11 mouse cellular contexts compared by ENCODE assay signal in the genomic region with DNA sequence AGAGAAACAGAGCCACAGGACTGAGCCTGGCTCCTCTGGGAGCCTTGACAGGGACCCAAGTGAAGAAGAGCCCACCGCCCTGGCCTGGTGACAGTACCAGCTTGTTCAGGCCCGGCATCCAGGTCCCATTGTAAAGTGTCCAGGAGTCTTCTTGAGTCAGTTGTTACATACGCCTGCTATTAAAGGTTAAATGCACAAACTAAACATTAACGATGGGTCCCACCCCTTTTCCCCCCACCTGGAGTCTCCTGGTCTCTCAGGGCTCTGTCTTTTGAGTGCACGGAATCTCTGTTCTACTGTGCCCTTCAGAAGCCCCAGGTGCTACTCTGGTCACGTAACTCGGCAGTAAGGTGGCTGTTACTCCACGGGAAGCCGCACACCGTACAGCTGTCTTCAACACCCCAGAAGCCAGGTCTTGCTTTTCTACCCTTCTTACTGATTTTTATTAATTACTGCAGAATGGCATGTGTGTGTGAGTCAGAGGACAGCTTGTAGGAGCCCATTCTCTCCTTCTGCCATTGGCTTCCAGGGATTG. TPM values are rescaled to one million over a fixed set of nuclear protein-coding genes. Genes with fewer than 3 reads are reported as not detected.
A peak's percentile ranks its signal among the peaks of the same experiment; 100 is the strongest.
DNase-seq lines count a peak whose midpoint lies in the region; ATAC-seq and TF ChIP-seq lines count a peak whose summit lies in the region.
"Had no signal": no experiment of that assay in that cellular context is flagged by ENCODE, and none has a peak within 500 bp of the region (broad histone marks: within the 10 kb centered on the region; RNA-seq: fewer than 3 reads in every experiment).

No protein-coding gene starts in this region.

- no peaks in the 10 kb centered on the region for H3K27me3 ChIP-seq in hindbrain, embryonic 13.5 days
- H3K27me3 ChIP-seq in hindbrain, embryonic 16.5 days (replicated peaks; ENCODE audit: control insufficient read depth, insufficient read depth, low read length), result no peaks in the 10 kb centered on the region
- no peaks in the 10 kb centered on the region for H3K27me3 ChIP-seq in limb, embryonic 14.5 days (ENCODE audit: control insufficient read depth, insufficient read depth, low read length)

- no peak for ATAC-seq in hindbrain, embryonic 13.5 days (ENCODE audit: low FRiP score)
- no peak for ATAC-seq in hindbrain, embryonic 16.5 days
- ATAC-seq in limb, embryonic 14.5 days (ENCODE audit: low FRiP score, low read depth), result no peak

- no peaks in the 10 kb centered on the region for H3K36me3 ChIP-seq in hindbrain, embryonic 13.5 days
- H3K36me3 ChIP-seq in hindbrain, embryonic 16.5 days (ENCODE audit: control insufficient read depth, insufficient read depth, low read length), result no peaks in the 10 kb centered on the region
- H3K36me3 ChIP-seq in limb, embryonic 14.5 days (ENCODE audit: control insufficient read depth, insufficient read depth, low read length), result no peaks in the 10 kb centered on the region
- H3K36me3 ChIP-seq: G1E had no signal

- 0 out of 2 replicates have a peak, but pooled peaks have one; percentile 5 for TF ChIP-seq CTCF in bone marrow macrophage, adult 2 months (IDR thresholded peaks at IDR 0.05; ENCODE audit: low read depth, low read length)

- H3K4me2 ChIP-seq in hindbrain, embryonic 13.5 days, result no peak overlapping the region
- H3K4me2 ChIP-seq in hindbrain, embryonic 16.5 days (ENCODE audit: low read length), result no peak overlapping the region
- H3K4me2 ChIP-seq in limb, embryonic 14.5 days (replicated peaks; ENCODE audit: low read depth, low read length, severe bottlenecking), result no peak overlapping the region

- H3K4me1 ChIP-seq in hindbrain, embryonic 13.5 days (replicated peaks), result peaks cover 24% of the 10 kb centered on the region
- no peaks in the 10 kb centered on the region; the same call in 1 of the 2 replicates for H3K4me1 ChIP-seq in hindbrain, embryonic 16.5 days (ENCODE audit: control insufficient read depth, insufficient read depth, low read depth, low read length)
- H3K4me1 ChIP-seq in bone marrow macrophage, adult 2 months (ENCODE audit: control insufficient read depth, insufficient read depth, low read length), result peaks cover 73% of the 10 kb centered on the region
- H3K4me1 ChIP-seq in limb, embryonic 14.5 days (ENCODE audit: control insufficient read depth, insufficient read depth, low read length), result peaks cover 8% of the 10 kb centered on the region; the same call in 1 of the 2 replicates

- H3K9ac ChIP-seq in hindbrain, embryonic 13.5 days, result no peak overlapping the region
- H3K9ac ChIP-seq in hindbrain, embryonic 16.5 days (ENCODE audit: low read depth, low read length), result no peak overlapping the region
- no peak overlapping the region for H3K9ac ChIP-seq in limb, embryonic 14.5 days (ENCODE audit: low read depth, low read length, severe bottlenecking)

- WGBS in hindbrain, embryonic 13.5 days, result 89% methylated on average over 10 of the region's 10 CpGs
- WGBS in hindbrain, embryonic 16.5 days, result 86% methylated on average over 10 of the region's 10 CpGs
- WGBS in limb, embryonic 14.5 days, result 72% methylated on average over 10 of the region's 10 CpGs

- H3K4me3 ChIP-seq in hindbrain, embryonic 13.5 days, result no peak overlapping the region
- no peak overlapping the region for H3K4me3 ChIP-seq in hindbrain, embryonic 16.5 days (ENCODE audit: low read length)
- H3K4me3 ChIP-seq in bone marrow macrophage, adult 2 months (ENCODE audit: insufficient read depth, low read length), result peak overlapping the region; percentile 27
- H3K4me3 ChIP-seq in limb, embryonic 14.5 days (replicated peaks; ENCODE audit: low read length), result no peak overlapping the region

- DNase-seq in A20 (ENCODE audit: low read depth, low spot score), result peak; percentile 40
- DNase-seq in limb, embryonic 14.5 days (ENCODE audit: low spot score), result no peak
- no peak for DNase-seq in right cerebral cortex, postnatal 4 days
- no peak for DNase-seq in left cerebral cortex, adult 8-10 months (ENCODE audit: low spot score in 2 of 2)
- DNase-seq in urinary bladder, postnatal 14 days (ENCODE audit: low spot score), result no peak
- DNase-seq: embryo, embryonic 11 days had no signal

- H3K27ac ChIP-seq in hindbrain, embryonic 13.5 days, result 0 out of 2 replicates have a peak overlapping the region, but pooled peaks have one; percentile 35
- no peak overlapping the region for H3K27ac ChIP-seq in hindbrain, embryonic 16.5 days (ENCODE audit: low read depth, low read length)
- peak overlapping the region; percentile 91 for H3K27ac ChIP-seq in bone marrow macrophage, adult 2 months (ENCODE audit: insufficient read depth, low read depth, low read length)
- H3K27ac ChIP-seq in limb, embryonic 14.5 days (replicated peaks; ENCODE audit: low read depth, low read length), result 0 out of 2 replicates have a peak overlapping the region, but pooled peaks have one; percentile 5

- TF ChIP-seq POLR2A in bone marrow macrophage, adult 2 months (IDR thresholded peaks at IDR 0.05; ENCODE audit: borderline replicate concordance, low read depth, low read length), result no peak
- no peak for TF ChIP-seq POLR2A in limb, embryonic 14.5 days (IDR thresholded peaks at IDR 0.05; ENCODE audit: borderline replicate concordance, extremely low read depth, insufficient read depth, insufficient read length)

- H3K9me3 ChIP-seq in hindbrain, embryonic 13.5 days, result no peaks in the 10 kb centered on the region
- no peaks in the 10 kb centered on the region for H3K9me3 ChIP-seq in hindbrain, embryonic 16.5 days (ENCODE audit: control insufficient read depth, low read length)
- no peaks in the 10 kb centered on the region for H3K9me3 ChIP-seq in limb, embryonic 14.5 days (ENCODE audit: control insufficient read depth, low read length)
- H3K9me3 ChIP-seq: G1E had no signal

RNA-seq across cellular contexts. Expression of a gene that starts 9.7 kb away (rescaled TPM):
- 0.08 and 0.28 TPM in 2 replicates for polyA plus RNA-seq in hindbrain, embryonic 13.5 days (2015; fragmentation: Nextera tagmentation; extraction: Ambion mirVana)
- polyA plus RNA-seq in hindbrain, embryonic 16.5 days (2015; fragmentation: Nextera tagmentation; extraction: Ambion mirVana), result 0.26 and 0.63 TPM in 2 replicates
- 33.8 and 34.3 TPM in 2 replicates for polyA plus RNA-seq in bone marrow macrophage, adult 2 months (2012; ENCODE audit: insufficient read depth, insufficient read length, missing spikeins)
- polyA plus RNA-seq in limb, embryonic 14.5 days (2012; rRNA removed), result 2.1 and 2.7 TPM in 2 replicates
- polyA plus RNA-seq in limb, embryonic 14.5 days (2014; fragmentation: Nextera tagmentation; extraction: Ambion mirVana), result 1.2 and 2.2 TPM in 2 replicates
- total RNA-seq in left cerebral cortex, adult 8-10 months (2022), result 1 to 10 TPM in 1 of 4 experiments, under 1 TPM in 3; 0.39 to 1.5 (median 0.74) TPM
- total RNA-seq: midbrain, postnatal 0 days had no signal

RNA-seq across cellular contexts. Expression of a gene that starts 22.3 kb away (rescaled TPM):
- 34.5 and 36.4 TPM in 2 replicates for polyA plus RNA-seq in hindbrain, embryonic 13.5 days (2015; fragmentation: Nextera tagmentation; extraction: Ambion mirVana)
- 52.2 and 56.9 TPM in 2 replicates for polyA plus RNA-seq in hindbrain, embryonic 16.5 days (2015; fragmentation: Nextera tagmentation; extraction: Ambion mirVana)
- not detected in 2 replicates for polyA plus RNA-seq in bone marrow macrophage, adult 2 months (2012; ENCODE audit: insufficient read depth, insufficient read length, missing spikeins)
- 7.8 and 9.5 TPM in 2 replicates for polyA plus RNA-seq in limb, embryonic 14.5 days (2012; rRNA removed)
- 2.2 and 2.6 TPM in 2 replicates for polyA plus RNA-seq in limb, embryonic 14.5 days (2014; fragmentation: Nextera tagmentation; extraction: Ambion mirVana)
- 10 to 100 TPM; 91.8 to 100.0 (median 96.7) TPM for total RNA-seq in left cerebral cortex, adult 8-10 months (2022)
- total RNA-seq: G1E had no signal
- polyA plus RNA-seq: G1E had no signal

RNA-seq across cellular contexts. Expression of a gene that starts 29.6 kb away (rescaled TPM):
- 14.1 and 14.8 TPM in 2 replicates for polyA plus RNA-seq in hindbrain, embryonic 13.5 days (2015; fragmentation: Nextera tagmentation; extraction: Ambion mirVana)
- polyA plus RNA-seq in hindbrain, embryonic 16.5 days (2015; fragmentation: Nextera tagmentation; extraction: Ambion mirVana), result 16.1 and 16.5 TPM in 2 replicates
- polyA plus RNA-seq in bone marrow macrophage, adult 2 months (2012; ENCODE audit: insufficient read depth, insufficient read length, missing spikeins), result 14.2 and 14.3 TPM in 2 replicates
- 13.6 and 14.8 TPM in 2 replicates for polyA plus RNA-seq in limb, embryonic 14.5 days (2012; rRNA removed)
- 17.0 and 19.1 TPM in 2 replicates for polyA plus RNA-seq in limb, embryonic 14.5 days (2014; fragmentation: Nextera tagmentation; extraction: Ambion mirVana)
- 10 to 100 TPM; 29.0 to 31.0 (median 30.1) TPM for total RNA-seq in left cerebral cortex, adult 8-10 months (2022)
